Mouse (Mus musculus): Measurements from ENCODE around the gene Haao.

GRCm38 (mm10) chr17:83891864-83892263 lies 44.1 kb upstream of the Haao start:
- no peak for TF ChIP-seq ZNF384 (IDR thresholded peaks at IDR 0.05; ENCODE audit: low read depth, low read length)
- no peak for TF ChIP-seq CHD2 (IDR thresholded peaks at IDR 0.05; ENCODE audit: low read depth, low read length)
- TF ChIP-seq ZC3H11A (IDR thresholded peaks at IDR 0.05; ENCODE audit: borderline replicate concordance, low read depth, low read length) = no peak
